14 mouse cellular contexts compared by ENCODE assay signal in the genomic region with DNA sequence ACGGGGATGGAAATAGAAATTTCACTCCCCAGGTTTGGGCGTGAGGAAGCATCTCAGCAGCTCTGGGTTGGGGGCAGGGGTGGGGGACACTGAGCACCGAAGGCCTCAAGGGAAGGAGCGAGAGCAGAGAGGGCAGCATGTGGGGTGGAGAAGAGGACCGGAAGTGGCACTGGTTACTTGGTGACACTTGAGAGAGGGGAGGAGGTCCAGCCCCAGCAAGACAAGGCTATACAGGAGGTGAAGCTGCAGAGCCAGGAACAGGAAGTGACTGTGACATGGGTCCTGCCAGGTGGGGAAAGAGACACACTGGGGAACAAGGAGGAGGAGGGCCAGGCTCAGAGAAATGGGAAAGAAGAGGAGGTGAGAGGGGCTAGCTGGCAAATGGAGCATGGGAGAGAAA. TPM values are rescaled to one million over a fixed set of nuclear protein-coding genes. Genes with fewer than 3 reads are reported as not detected.
DNase-seq lines count a peak whose midpoint lies in the region; ATAC-seq and TF ChIP-seq lines count a peak whose summit lies in the region.
"Had no signal": no experiment of that assay in that cellular context is flagged by ENCODE, and none has a peak within 500 bp of the region (broad histone marks: within the 10 kb centered on the region; RNA-seq: fewer than 3 reads in every experiment).

No protein-coding gene starts in this region.

- no peak overlapping the region for H3K27ac ChIP-seq in liver, embryonic 11.5 days (ENCODE audit: low read depth, low read length)
- no peak overlapping the region for H3K27ac ChIP-seq in liver, postnatal 0 days (ENCODE audit: low read depth)
- H3K27ac ChIP-seq in forebrain, postnatal 0 days (ENCODE audit: low read depth, low read length) = no peak overlapping the region
- H3K27ac ChIP-seq: liver, embryonic 14.5 days; neural tube, embryonic 12.5 days had no signal

- WGBS in liver, embryonic 11.5 days = 47% methylated on average over 5 of the region's 5 CpGs
- WGBS in liver, postnatal 0 days (ENCODE audit: insufficient replicate concordance) = 33% methylated on average over 5 of the region's 5 CpGs
- 65% methylated on average over 5 of the region's 5 CpGs for WGBS in forebrain, postnatal 0 days

- no peak for TF ChIP-seq CTCF in liver, postnatal 0 days (IDR thresholded peaks at IDR 0.05; ENCODE audit: low read depth)
- no peak for TF ChIP-seq CTCF in forebrain, postnatal 0 days (IDR thresholded peaks at IDR 0.05; ENCODE audit: low read depth)

- no peaks in the 10 kb centered on the region for H3K27me3 ChIP-seq in liver, embryonic 11.5 days (replicated peaks; ENCODE audit: control insufficient read depth, insufficient read depth, low read length)
- no peaks in the 10 kb centered on the region for H3K27me3 ChIP-seq in liver, postnatal 0 days (ENCODE audit: insufficient read depth, low read length)
- H3K27me3 ChIP-seq in forebrain, postnatal 0 days (ENCODE audit: insufficient read depth, low read length) = no peaks in the 10 kb centered on the region

- H3K4me1 ChIP-seq in liver, embryonic 11.5 days (replicated peaks; ENCODE audit: control insufficient read depth, insufficient read depth, low read length) = peaks cover 48% of the 10 kb centered on the region
- H3K4me1 ChIP-seq in liver, postnatal 0 days (ENCODE audit: insufficient read depth) = peaks cover 36% of the 10 kb centered on the region
- H3K4me1 ChIP-seq in forebrain, postnatal 0 days (ENCODE audit: insufficient read depth) = no peaks in the 10 kb centered on the region

- DNase-seq in liver, embryonic 11.5 days (ENCODE audit: low spot score) = no peak
- no peak for DNase-seq in liver, postnatal 0 days
- DNase-seq in CD4-positive, CD25-positive, alpha-beta regulatory T cell, adult 2 months (ENCODE audit: low read depth, low spot score) = peak; percentile 67
- no peak for DNase-seq in c-Kit-positive CD71-positive TER-119-positive erythroid progenitor cells, embryonic 14.5 days (ENCODE audit: low spot score)
- DNase-seq in left cerebral cortex, adult 8-10 months (ENCODE audit: low spot score in 2 of 2) = no peak
- DNase-seq in forebrain, postnatal 0 days = no peak
- DNase-seq: cerebellum, postnatal 36 days; kidney, postnatal 10 days had no signal

- no peak for TF ChIP-seq EP300 in liver, postnatal 0 days (IDR thresholded peaks at IDR 0.05; ENCODE audit: low read depth)

- 0 out of 2 replicates have a peak overlapping the region, but pooled peaks have one; percentile 0 for H3K9ac ChIP-seq in liver, embryonic 11.5 days (ENCODE audit: low read depth, low read length)
- H3K9ac ChIP-seq in liver, postnatal 0 days (replicated peaks) = no peak overlapping the region
- no peak overlapping the region for H3K9ac ChIP-seq in forebrain, postnatal 0 days
- H3K9ac ChIP-seq: liver, embryonic 14.5 days; neural tube, embryonic 12.5 days had no signal

- no peak for ATAC-seq in liver, embryonic 11.5 days (replicated peaks; ENCODE audit: low FRiP score)
- no peak for ATAC-seq in liver, postnatal 0 days
- peak; percentile 27 to 70 for ATAC-seq in hematopoietic stem cell, adult 5-6 weeks (replicated peaks in 1 of 2; ENCODE audit: insufficient read depth in 1 of 2, low FRiP score in 2 of 2, low TSS enrichment in 1 of 2, low read depth in 1 of 2, poor library complexity in 2 of 2, severe bottlenecking in 2 of 2)
- peak; percentile 55; the same call in 1 of the 2 replicates for ATAC-seq in neutrophil, adult 5-6 weeks (ENCODE audit: extremely low read depth, insufficient number of reproducible peaks, low FRiP score, poor library complexity, severe bottlenecking)
- no peak for ATAC-seq in forebrain, postnatal 0 days
- ATAC-seq: hindbrain, embryonic 16.5 days had no signal

- no peaks in the 10 kb centered on the region for H3K9me3 ChIP-seq in liver, embryonic 11.5 days (ENCODE audit: control insufficient read depth, low read length)
- no peaks in the 10 kb centered on the region for H3K9me3 ChIP-seq in liver, postnatal 0 days (ENCODE audit: low read length)
- no peaks in the 10 kb centered on the region for H3K9me3 ChIP-seq in forebrain, postnatal 0 days (ENCODE audit: low read length)
- H3K9me3 ChIP-seq: neural tube, embryonic 12.5 days had no signal

- no peak overlapping the region for H3K4me3 ChIP-seq in liver, embryonic 11.5 days (ENCODE audit: low read depth, low read length)
- H3K4me3 ChIP-seq in liver, postnatal 0 days (ENCODE audit: low read depth, low read length) = no peak overlapping the region
- no peak overlapping the region for H3K4me3 ChIP-seq in forebrain, postnatal 0 days (ENCODE audit: low read depth, low read length)
- H3K4me3 ChIP-seq: neural tube, embryonic 12.5 days had no signal

- H3K4me2 ChIP-seq in liver, embryonic 11.5 days = no peak overlapping the region
- H3K4me2 ChIP-seq in liver, postnatal 0 days (ENCODE audit: low read depth, low read length) = no peak overlapping the region
- H3K4me2 ChIP-seq in forebrain, postnatal 0 days (ENCODE audit: low read depth) = no peak overlapping the region
- H3K4me2 ChIP-seq: heart, embryonic 11.5 days; neural tube, embryonic 12.5 days had no signal

- no peaks in the 10 kb centered on the region for H3K36me3 ChIP-seq in liver, embryonic 11.5 days (ENCODE audit: control insufficient read depth, insufficient read depth, low read length)
- no peaks in the 10 kb centered on the region for H3K36me3 ChIP-seq in liver, postnatal 0 days (replicated peaks; ENCODE audit: insufficient read depth, low read length)
- H3K36me3 ChIP-seq in forebrain, postnatal 0 days (ENCODE audit: insufficient read depth) = no peaks in the 10 kb centered on the region
- H3K36me3 ChIP-seq: neural tube, embryonic 12.5 days had no signal

RNA-seq across cellular contexts. Expression of gene Atp2b4, which starts 20.3 kb away (rescaled TPM):
- 17.1 and 19.6 TPM in 2 replicates for polyA plus RNA-seq in liver, embryonic 11.5 days (2014; fragmentation: Nextera tagmentation; extraction: Ambion mirVana)
- polyA plus RNA-seq in liver, postnatal 0 days (2015; fragmentation: Nextera tagmentation; extraction: Ambion mirVana) = 6.6 and 9.9 TPM in 2 replicates
- 82.1 and 116 TPM in 2 replicates for total RNA-seq in hematopoietic stem cell, adult 5-6 weeks (2017)
- total RNA-seq in neutrophil, adult 5-6 weeks (2017) = 1.4 and 2.1 TPM in 2 replicates
- total RNA-seq in left cerebral cortex, adult 8-10 months (2022) = 100 to 1,000 TPM; 184 to 229 (median 204) TPM
- 60.2 and 69.1 TPM in 2 replicates for total RNA-seq in forebrain, postnatal 0 days (2014; rRNA removed)
- polyA plus RNA-seq in forebrain, postnatal 0 days (2015; fragmentation: Nextera tagmentation; extraction: Ambion mirVana) = 6.5 and 11.4 TPM in 2 replicates

Comparison
In these comparisons a context has a peak if more than half of its experiments do, and no peak if none do; other contexts are left out.
1. ATAC-seq: peak in hematopoietic stem cell, adult 5-6 weeks (2 of 2) and neutrophil, adult 5-6 weeks (single experiment); none in liver, embryonic 11.5 days (single experiment), liver, postnatal 0 days (single experiment) and forebrain, postnatal 0 days (single experiment).
2. RNA of gene Atp2b4, which starts 20.3 kb away (total RNA-seq): 184 to 229 TPM in left cerebral cortex, adult 8-10 months, 82.1 to 116 TPM in hematopoietic stem cell, adult 5-6 weeks and 60.2 to 69.1 TPM in forebrain, postnatal 0 days; 1.4 to 2.1 TPM in neutrophil, adult 5-6 weeks; every median in the first group is over 10 times any median in the second.